ENCODE assay signal across 7 mouse cellular contexts in genomic region chr10:117148361-117149003, GRCm38 (mm10). TPM values are rescaled to one million over a fixed set of nuclear protein-coding genes. Genes with fewer than 3 reads are reported as not detected.
A peak's percentile ranks its signal among the peaks of the same experiment; 100 is the strongest.
DNase-seq lines count a peak whose midpoint lies in the region; ATAC-seq and TF ChIP-seq lines count a peak whose summit lies in the region.

Frs2 (minus strand) TSS chr10:117148534.

- H3K4me3 ChIP-seq in embryonic facial prominence, embryonic 12.5 days, result peak within 1 kb of the TSS; percentile 99
- H3K4me3 ChIP-seq in kidney, adult 2 months (ENCODE audit: insufficient read depth, low read depth, low read length), result peak within 1 kb of the TSS; percentile 95
- H3K4me3 ChIP-seq in limb, embryonic 12.5 days (replicated peaks), result peak within 1 kb of the TSS; percentile 99
- peak within 1 kb of the TSS; percentile 81 for H3K4me3 ChIP-seq in midbrain, embryonic 15.5 days
- H3K4me3 ChIP-seq in spleen, adult 2 months (ENCODE audit: extremely low read depth, insufficient read depth, insufficient read length), result peak within 1 kb of the TSS; percentile 88

- H3K4me2 ChIP-seq in embryonic facial prominence, embryonic 12.5 days (replicated peaks), result peak within 1 kb of the TSS; percentile 61
- peak within 1 kb of the TSS; percentile 71 for H3K4me2 ChIP-seq in limb, embryonic 12.5 days
- H3K4me2 ChIP-seq in midbrain, embryonic 15.5 days, result peak within 1 kb of the TSS; percentile 63

- TF ChIP-seq CTCF in kidney, adult 2 months (conservative IDR thresholded peaks at IDR 0.05; ENCODE audit: insufficient read depth, insufficient read length, low read depth, low read length), result no peak
- TF ChIP-seq CTCF in spleen, adult 2 months (IDR thresholded peaks at IDR 0.05; ENCODE audit: extremely low read depth, insufficient read depth, insufficient read length, insufficient replicate concordance), result no peak

- H3K27me3 ChIP-seq in embryonic facial prominence, embryonic 12.5 days, result no peaks in the 10 kb centered on the region
- no peaks in the 10 kb centered on the region for H3K27me3 ChIP-seq in kidney, adult 2 months (replicated peaks; ENCODE audit: control insufficient read depth, insufficient read depth, low read length)
- H3K27me3 ChIP-seq in limb, embryonic 12.5 days, result no peaks in the 10 kb centered on the region
- H3K27me3 ChIP-seq in midbrain, embryonic 15.5 days (replicated peaks), result peaks cover 10% of the 10 kb centered on the region; the same call in 1 of the 2 replicates
- H3K27me3 ChIP-seq in spleen, adult 2 months (ENCODE audit: control insufficient read depth, insufficient read depth, low read length), result no peaks in the 10 kb centered on the region

- H3K27ac ChIP-seq in embryonic facial prominence, embryonic 12.5 days, result peak within 1 kb of the TSS; percentile 92
- H3K27ac ChIP-seq in kidney, adult 2 months (ENCODE audit: insufficient read depth, low read depth, low read length), result peak within 1 kb of the TSS; percentile 74
- H3K27ac ChIP-seq in limb, embryonic 12.5 days, result peak within 1 kb of the TSS; percentile 95
- peak within 1 kb of the TSS; percentile 86 for H3K27ac ChIP-seq in midbrain, embryonic 15.5 days
- H3K27ac ChIP-seq in spleen, adult 2 months (ENCODE audit: insufficient read depth, low read length), result peak within 1 kb of the TSS; percentile 77

- DNase-seq in adrenal gland, postnatal 25 days, result peak; percentile 97
- DNase-seq in heart, adult 18-20 months, result peak; percentile 96 to 97
- DNase-seq in kidney, adult 2 months, result peak; percentile 98
- peak; percentile 80 to 96 for DNase-seq in spleen, adult 2 months (ENCODE audit: low read depth in 1 of 2, low spot score in 2 of 2)

- no peaks in the 10 kb centered on the region for H3K36me3 ChIP-seq in embryonic facial prominence, embryonic 12.5 days
- no peaks in the 10 kb centered on the region for H3K36me3 ChIP-seq in kidney, adult 2 months (ENCODE audit: control insufficient read depth, insufficient read depth, low read length)
- no peaks in the 10 kb centered on the region for H3K36me3 ChIP-seq in limb, embryonic 12.5 days
- no peaks in the 10 kb centered on the region for H3K36me3 ChIP-seq in midbrain, embryonic 15.5 days (replicated peaks)
- H3K36me3 ChIP-seq in spleen, adult 2 months (ENCODE audit: control insufficient read depth, insufficient read depth, low read length), result no peaks in the 10 kb centered on the region

- WGBS in embryonic facial prominence, embryonic 12.5 days, result 0% methylated on average over 48 of the region's 57 CpGs
- WGBS in kidney, adult 2 months, result under 1% methylated on average over 57 of the region's 57 CpGs
- WGBS in limb, embryonic 12.5 days, result under 1% methylated on average over 56 of the region's 57 CpGs
- under 1% methylated on average over 51 of the region's 57 CpGs for WGBS in midbrain, embryonic 15.5 days
- WGBS in spleen, adult 2 months, result under 1% methylated on average over 53 of the region's 57 CpGs

- peak; percentile 95 for ATAC-seq in embryonic facial prominence, embryonic 12.5 days (ENCODE audit: insufficient number of reproducible peaks, insufficient read depth, low FRiP score, low TSS enrichment)
- peak; percentile 93 for ATAC-seq in limb, embryonic 12.5 days (ENCODE audit: insufficient number of reproducible peaks, insufficient read depth, low FRiP score, low TSS enrichment, low read depth)
- ATAC-seq in midbrain, embryonic 15.5 days (replicated peaks), result peak; percentile 97

- peak within 1 kb of the TSS; percentile 96 for H3K9ac ChIP-seq in embryonic facial prominence, embryonic 12.5 days
- peak within 1 kb of the TSS; percentile 95 for H3K9ac ChIP-seq in limb, embryonic 12.5 days (replicated peaks)
- peak within 1 kb of the TSS; percentile 88 for H3K9ac ChIP-seq in midbrain, embryonic 15.5 days

- no peaks in the 10 kb centered on the region for H3K9me3 ChIP-seq in embryonic facial prominence, embryonic 12.5 days
- H3K9me3 ChIP-seq in limb, embryonic 12.5 days, result no peaks in the 10 kb centered on the region
- H3K9me3 ChIP-seq in midbrain, embryonic 15.5 days, result no peaks in the 10 kb centered on the region

- peak; percentile 71 for TF ChIP-seq POLR2A in kidney, adult 2 months (IDR thresholded peaks at IDR 0.05; ENCODE audit: low read depth, low read length)
- peak; percentile 63 for TF ChIP-seq POLR2A in spleen, adult 2 months (IDR thresholded peaks at IDR 0.05; ENCODE audit: low read depth, low read length)

- H3K4me1 ChIP-seq in embryonic facial prominence, embryonic 12.5 days, result peaks cover 19% of the 10 kb centered on the region; the same call in 1 of the 2 replicates
- peaks cover 24% of the 10 kb centered on the region for H3K4me1 ChIP-seq in kidney, adult 2 months (ENCODE audit: control insufficient read depth, insufficient read depth, low read length)
- peaks cover 56% of the 10 kb centered on the region for H3K4me1 ChIP-seq in limb, embryonic 12.5 days (replicated peaks)
- H3K4me1 ChIP-seq in midbrain, embryonic 15.5 days, result peaks cover 43% of the 10 kb centered on the region
- peaks cover 11% of the 10 kb centered on the region for H3K4me1 ChIP-seq in spleen, adult 2 months (ENCODE audit: control insufficient read depth, insufficient read depth, insufficient read length)

RNA-seq across cellular contexts. Expression of gene Frs2, which starts in this region (rescaled TPM):
- total RNA-seq in adrenal gland, postnatal 25 days (2021), result 29.0 and 29.5 TPM in 2 replicates
- 22.8 and 24.4 TPM in 2 replicates for polyA plus RNA-seq in embryonic facial prominence, embryonic 12.5 days (2016; fragmentation: Nextera tagmentation; extraction: Ambion mirVana)
- 10 to 100 TPM; 15.3 to 16.4 TPM for total RNA-seq in heart, adult 18-20 months (2021)
- 13.0 and 13.2 TPM in 2 replicates for polyA plus RNA-seq in kidney, adult 2 months (2012; rRNA removed)
- 21.2 and 24.8 TPM in 2 replicates for polyA plus RNA-seq in limb, embryonic 12.5 days (2016; fragmentation: Nextera tagmentation; extraction: Ambion mirVana)
- polyA plus RNA-seq in midbrain, embryonic 15.5 days (2015; fragmentation: Nextera tagmentation; extraction: Ambion mirVana), result 21.0 and 22.0 TPM in 2 replicates
- polyA plus RNA-seq in spleen, adult 2 months (2012; rRNA removed), result 5.7 and 6.0 TPM in 2 replicates

Comparison
In these comparisons a context has a peak if more than half of its experiments do, and no peak if none do; other contexts are left out.
1. Peak in every context shown above with its lines: DNase-seq, ATAC-seq, H3K4me3 ChIP-seq and H3K27ac ChIP-seq.